Mouse (Mus musculus) lung, postnatal 0 days (tissue): Measurements from ENCODE around the gene 4932438H23Rik.

Source experiments
- CTCF ChIP-seq: IDR thresholded peaks from 2 replicates; pipeline ENCODE4 v1.5.1; 2016; ENCODE audit warnings: antibody characterized with exemption, mild to moderate bottlenecking
- EP300 ChIP-seq: IDR thresholded peaks from 2 replicates; pipeline ENCODE4 v1.6.1; 2016; ENCODE audit warnings: antibody characterized with exemption, mild to moderate bottlenecking, control low read depth

- TF ChIP-seq CTCF (no peak), EP300 (no peak)
Measured at GRCm38 (mm10) chr16:91105481-91106051, 10.6 kb upstream of the 4932438H23Rik start.
